Mouse (Mus musculus) brain, adult 2 months (tissue): ENCODE data around the gene Cgnl1.

Experiments used
- DNase-seq: peaks from one replicate; pipeline ENCODE4 v3.0.0; 2011; ENCODE audit warnings: low read depth, low spot score

Gene Cgnl1

GRCm38 (mm10) chr9:71578896-71579564 is 192.4 kb downstream of the Cgnl1 start:
- DNase-seq: peak; percentile 33
